10 mouse cellular contexts compared by ENCODE assay signal in the genomic region with DNA sequence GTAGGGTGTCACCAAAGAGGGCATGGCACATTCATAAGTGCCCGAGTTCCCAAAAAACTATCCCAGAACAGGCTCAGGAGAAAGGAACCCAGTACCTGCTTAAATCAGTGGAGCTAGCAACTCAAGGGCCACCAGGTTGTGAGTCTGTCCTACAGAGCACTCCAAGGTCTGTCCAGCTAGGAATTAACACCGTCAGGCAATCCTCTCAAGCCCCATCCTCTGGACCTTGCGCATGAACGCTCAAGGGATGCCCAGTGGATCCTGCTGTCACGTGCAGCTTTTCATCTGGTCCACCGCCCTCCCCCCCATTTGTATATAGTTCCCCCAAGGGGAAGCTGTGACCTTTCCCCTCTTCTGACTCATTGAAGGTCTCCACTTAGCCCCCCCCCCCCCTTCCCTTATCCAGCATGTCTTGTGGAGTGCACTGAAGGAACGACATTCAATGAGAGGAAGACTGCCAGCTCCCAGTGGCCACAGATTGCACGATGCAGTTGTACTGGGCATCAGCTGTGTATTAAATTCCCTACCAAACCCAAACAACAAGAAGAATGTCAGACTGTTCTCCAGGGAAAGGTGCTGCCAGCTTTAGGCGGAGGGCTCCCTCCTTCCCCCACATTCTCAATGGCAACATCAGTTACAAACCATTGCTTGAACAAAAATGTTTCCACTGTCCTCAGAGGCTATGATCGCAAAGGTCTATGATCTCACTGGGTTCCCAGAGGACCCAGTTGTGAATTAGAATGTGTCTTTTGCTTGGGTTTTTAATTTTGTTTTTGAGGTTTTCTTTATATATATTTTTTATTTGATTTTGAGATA.
A peak's percentile ranks its signal among the peaks of the same experiment; 100 is the strongest.
DNase-seq lines count a peak whose midpoint lies in the region; ATAC-seq lines count a peak whose summit lies in the region.
"Had no signal": no experiment of that assay in that cellular context is flagged by ENCODE, and none has a peak within 500 bp of the region (broad histone marks: within the 10 kb centered on the region; RNA-seq: fewer than 3 reads in every experiment).

No protein-coding gene starts in this region.

- no peaks in the 10 kb centered on the region for H3K36me3 ChIP-seq in midbrain, embryonic 11.5 days (ENCODE audit: control insufficient read depth, insufficient read depth, low read length)

- no peaks in the 10 kb centered on the region for H3K27me3 ChIP-seq in midbrain, embryonic 11.5 days (ENCODE audit: control insufficient read depth, insufficient read depth, low read length)
- H3K27me3 ChIP-seq: embryonic facial prominence, embryonic 13.5 days; lung, embryonic 15.5 days had no signal

- WGBS in midbrain, embryonic 11.5 days: 52% methylated on average over 10 of the region's 10 CpGs

- ATAC-seq in midbrain, embryonic 11.5 days (ENCODE audit: low FRiP score): no peak

- H3K4me3 ChIP-seq in midbrain, embryonic 11.5 days (ENCODE audit: low read depth, low read length): no peak overlapping the region
- H3K4me3 ChIP-seq: embryonic facial prominence, embryonic 13.5 days; lung, embryonic 15.5 days had no signal

- no peaks in the 10 kb centered on the region for H3K9me3 ChIP-seq in midbrain, embryonic 11.5 days (ENCODE audit: control insufficient read depth, low read length)
- H3K9me3 ChIP-seq: embryonic facial prominence, embryonic 13.5 days; lung, embryonic 15.5 days had no signal

- no peak overlapping the region for H3K9ac ChIP-seq in midbrain, embryonic 11.5 days (ENCODE audit: low read length)
- H3K9ac ChIP-seq: embryonic facial prominence, embryonic 13.5 days; lung, embryonic 15.5 days had no signal

- peak; percentile 57 for DNase-seq in gastrocnemius, adult 18-20 months (ENCODE audit: low spot score)
- DNase-seq in gastrocnemius, postnatal 10 days: no peak
- DNase-seq in layer of hippocampus, adult 11-12 months (ENCODE audit: low spot score): peak; percentile 23
- no peak for DNase-seq in layer of hippocampus, postnatal 14 days (ENCODE audit: low spot score in 2 of 2)
- peak; percentile 68 for DNase-seq in ES-CJ7 (ENCODE audit: low read depth, low spot score)
- peak; percentile 56 for DNase-seq in kidney, postnatal 10 days
- DNase-seq in left cerebral cortex, postnatal 25 days (ENCODE audit: low spot score in 2 of 2): no peak
- no peak for DNase-seq in midbrain, embryonic 11.5 days (ENCODE audit: low spot score, missing footprints)

- peaks cover 3% of the 10 kb centered on the region; the same call in 1 of the 2 replicates for H3K4me1 ChIP-seq in midbrain, embryonic 11.5 days (ENCODE audit: control insufficient read depth, insufficient read depth, low read length)
- H3K4me1 ChIP-seq: lung, embryonic 15.5 days had no signal

- H3K27ac ChIP-seq in midbrain, embryonic 11.5 days (ENCODE audit: low read depth, low read length): no peak overlapping the region
- H3K27ac ChIP-seq: embryonic facial prominence, embryonic 13.5 days; lung, embryonic 15.5 days had no signal

- intact Hi-C loops in left cerebral cortex, postnatal 25 days (cut with DNase I): no loop called here

- no peak overlapping the region for H3K4me2 ChIP-seq in midbrain, embryonic 11.5 days
- H3K4me2 ChIP-seq: embryonic facial prominence, embryonic 13.5 days; lung, embryonic 15.5 days had no signal

Comparison
In these comparisons a context has a peak if more than half of its experiments do, and no peak if none do; other contexts are left out.
1. DNase-seq: peak in gastrocnemius, adult 18-20 months (single experiment), layer of hippocampus, adult 11-12 months (single experiment), ES-CJ7 (single experiment) and kidney, postnatal 10 days (single experiment); none in gastrocnemius, postnatal 10 days (single experiment), layer of hippocampus, postnatal 14 days (0 of 2), left cerebral cortex, postnatal 25 days (0 of 2) and midbrain, embryonic 11.5 days (single experiment).